Mouse (Mus musculus) WW6 (cell line): ENCODE measurements around the gene Efcc1.

Source experiments
- DNase-seq: peaks from one replicate; pipeline ENCODE4 v3.0.0-alpha.2; 2013; ENCODE audit warnings: low read depth, low spot score

Gene Efcc1

GRCm38 (mm10) chr6:87730591-87731462, at the start of gene Efcc1:
TSS of gene Efcc1 (plus strand) at chr6:87730869.
- DNase-seq, result peak; percentile 50

DNA sequence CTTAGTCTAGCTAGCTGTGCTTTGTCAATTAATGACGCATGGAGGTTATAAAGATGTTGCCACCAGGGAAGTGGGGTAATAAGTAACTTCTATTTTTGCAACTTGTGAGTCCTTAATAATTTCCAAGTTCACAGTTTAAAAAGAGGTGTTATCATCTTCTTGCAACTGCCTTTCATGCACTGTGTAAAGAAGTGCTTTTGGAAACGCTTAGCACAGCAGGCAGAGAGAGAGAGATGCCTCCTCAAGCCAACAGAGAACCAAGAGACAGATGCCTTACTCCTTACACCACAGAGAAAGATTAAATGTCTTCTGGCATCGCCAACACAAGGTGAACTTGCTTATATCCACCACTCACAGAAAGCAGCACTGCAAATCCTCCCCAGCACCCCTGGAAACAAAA, 34.7 kb upstream of the Efcc1 start:
- DNase-seq, result no peak

- no peak for DNase-seq
Observed at GRCm38 (mm10) chr6:87696544-87696943, 34.1 kb upstream of the Efcc1 start.

DNA sequence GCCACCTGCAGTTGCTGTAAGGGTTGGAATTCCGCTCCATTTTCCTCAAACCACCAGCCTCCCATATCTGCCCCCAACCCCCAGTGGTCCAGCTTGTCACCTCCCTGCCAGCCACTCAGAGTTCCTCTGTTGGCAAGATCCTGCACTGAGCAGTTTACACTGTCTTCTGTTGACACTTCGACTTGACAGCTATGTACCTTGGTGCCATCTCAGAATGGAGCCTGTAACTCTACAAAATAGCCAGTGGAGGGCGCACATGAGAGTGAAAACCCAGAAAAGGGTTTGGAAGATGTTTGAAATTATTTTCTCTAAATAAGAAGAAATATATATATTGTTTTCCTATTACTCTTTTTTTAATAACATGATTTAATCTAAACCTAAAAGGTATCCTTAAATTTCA, 24.4 kb upstream of the Efcc1 start:
- DNase-seq, result no peak

GRCm38 (mm10) chr6:87712311-87712710, 18.4 kb upstream of the Efcc1 start:
- DNase-seq, result no peak

- no peak for DNase-seq
Observed at GRCm38 (mm10) chr6:87714091-87714490, 16.6 kb upstream of the Efcc1 start.

DNA sequence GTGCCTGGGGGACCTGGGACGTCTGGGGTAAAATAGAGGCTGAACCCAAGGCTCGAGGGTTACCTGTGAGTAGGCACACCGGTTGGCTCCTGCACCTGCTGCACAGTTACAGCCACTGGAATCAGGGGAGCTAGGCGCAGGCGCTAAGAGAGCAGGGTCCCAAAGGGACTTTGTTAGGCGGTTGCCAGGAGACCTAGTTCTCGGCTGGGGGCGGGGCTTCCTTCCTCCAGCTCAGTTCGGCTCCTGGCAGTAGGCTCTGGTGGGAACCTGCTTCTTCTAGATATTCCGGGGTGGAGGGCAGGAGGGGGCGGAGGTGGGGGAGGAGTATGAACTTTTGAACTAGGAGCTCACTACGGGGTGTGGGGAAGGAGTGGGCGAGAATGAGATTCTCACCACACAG, 8.0 kb upstream of the Efcc1 start:
- peak; percentile 67 for DNase-seq

GRCm38 (mm10) chr6:87725267-87725912, 5.3 kb upstream of the Efcc1 start:
- DNase-seq, result no peak

DNA sequence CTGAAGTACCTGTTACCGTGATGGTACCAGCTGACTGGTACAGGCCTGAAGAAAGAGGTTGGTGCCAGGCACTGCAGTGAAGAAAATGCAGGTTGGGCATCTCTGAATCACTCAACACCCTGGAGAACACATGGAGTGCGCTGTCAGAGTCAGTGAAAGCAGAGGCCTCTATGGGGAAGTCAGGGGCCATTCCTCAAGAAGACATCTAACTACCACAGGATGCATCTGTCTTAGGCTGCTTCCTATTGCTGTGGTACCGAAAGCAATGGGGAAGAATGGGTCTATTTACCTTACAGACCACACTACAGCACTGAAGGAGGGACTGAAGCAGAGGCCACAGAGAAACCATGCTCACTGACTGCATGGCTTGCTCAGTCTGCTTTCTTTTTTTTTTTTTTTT, 2.6 kb upstream of the Efcc1 start:
- no peak for DNase-seq

- no peak for DNase-seq
Observed at GRCm38 (mm10) chr6:87730141-87730540, 528 bp upstream of the Efcc1 start.

GRCm38 (mm10) chr6:87731463-87732095, 910 bp downstream of the Efcc1 start:
- no peak for DNase-seq

- no peak for DNase-seq
Observed at GRCm38 (mm10) chr6:87732151-87733011, 1.7 kb downstream of the Efcc1 start.

GRCm38 (mm10) chr6:87733131-87733930, 2.7 kb downstream of the Efcc1 start:
- no peak for DNase-seq

GRCm38 (mm10) chr6:87734136-87734535, 3.5 kb downstream of the Efcc1 start:
- DNase-seq, result no peak

GRCm38 (mm10) chr6:87736923-87737322, 6.3 kb downstream of the Efcc1 start:
- DNase-seq, result no peak

- no peak for DNase-seq
Observed at GRCm38 (mm10) chr6:87737921-87738626, 7.4 kb downstream of the Efcc1 start.

- no peak for DNase-seq
Observed at GRCm38 (mm10) chr6:87739898-87740297, 9.2 kb downstream of the Efcc1 start.

GRCm38 (mm10) chr6:87740496-87740895, 9.8 kb downstream of the Efcc1 start:
- DNase-seq, result no peak

DNA sequence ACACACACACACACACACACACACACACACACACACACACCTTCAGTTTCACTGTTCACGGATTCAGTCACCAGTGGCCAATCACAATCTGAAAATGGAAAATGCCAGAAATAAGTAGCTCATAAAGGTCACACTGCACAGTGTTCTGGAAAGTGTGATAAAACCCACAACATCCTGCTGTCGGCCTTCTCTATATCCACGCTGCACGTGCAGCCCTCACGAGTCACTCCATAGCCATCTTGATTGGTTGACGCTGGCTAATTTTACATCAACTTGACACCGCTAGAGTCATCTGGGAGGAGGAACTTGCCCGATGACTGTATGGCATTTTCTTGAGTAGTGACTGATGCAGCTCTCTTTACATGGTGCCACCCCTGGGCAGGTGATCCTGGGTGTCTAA, 11.3 kb downstream of the Efcc1 start:
- no peak for DNase-seq

GRCm38 (mm10) chr6:87742804-87743203, 12.1 kb downstream of the Efcc1 start:
- peak; percentile 47 for DNase-seq
